Mouse (Mus musculus) heart, adult 11 months (tissue): Measurements from ENCODE around the gene Klhl30.

Experiments
- DNase-seq: peaks from one replicate; pipeline ENCODE4 v3.0.0; 2022

Gene Klhl30

DNA sequence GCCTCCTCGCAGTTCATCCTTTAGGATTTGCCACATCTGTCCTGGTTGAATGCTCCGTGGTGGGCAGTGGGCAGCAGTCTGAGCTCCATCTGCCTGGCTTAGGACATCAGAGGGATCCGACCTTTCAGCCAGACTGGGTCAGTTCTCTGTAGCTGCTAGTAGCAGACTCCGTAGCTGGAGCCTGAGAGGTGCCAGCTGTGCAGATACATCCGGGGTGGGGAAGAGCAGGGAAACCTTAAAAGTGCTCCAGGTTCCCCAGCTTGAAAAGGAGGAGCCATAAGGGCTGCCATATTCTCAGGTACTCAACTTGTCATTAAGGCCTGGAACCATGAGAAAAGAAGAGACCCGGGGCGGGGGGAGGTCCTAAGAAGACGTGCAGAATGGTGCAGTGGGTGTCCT, 15.0 kb downstream of the Klhl30 start:
- no peak for DNase-seq

DNA sequence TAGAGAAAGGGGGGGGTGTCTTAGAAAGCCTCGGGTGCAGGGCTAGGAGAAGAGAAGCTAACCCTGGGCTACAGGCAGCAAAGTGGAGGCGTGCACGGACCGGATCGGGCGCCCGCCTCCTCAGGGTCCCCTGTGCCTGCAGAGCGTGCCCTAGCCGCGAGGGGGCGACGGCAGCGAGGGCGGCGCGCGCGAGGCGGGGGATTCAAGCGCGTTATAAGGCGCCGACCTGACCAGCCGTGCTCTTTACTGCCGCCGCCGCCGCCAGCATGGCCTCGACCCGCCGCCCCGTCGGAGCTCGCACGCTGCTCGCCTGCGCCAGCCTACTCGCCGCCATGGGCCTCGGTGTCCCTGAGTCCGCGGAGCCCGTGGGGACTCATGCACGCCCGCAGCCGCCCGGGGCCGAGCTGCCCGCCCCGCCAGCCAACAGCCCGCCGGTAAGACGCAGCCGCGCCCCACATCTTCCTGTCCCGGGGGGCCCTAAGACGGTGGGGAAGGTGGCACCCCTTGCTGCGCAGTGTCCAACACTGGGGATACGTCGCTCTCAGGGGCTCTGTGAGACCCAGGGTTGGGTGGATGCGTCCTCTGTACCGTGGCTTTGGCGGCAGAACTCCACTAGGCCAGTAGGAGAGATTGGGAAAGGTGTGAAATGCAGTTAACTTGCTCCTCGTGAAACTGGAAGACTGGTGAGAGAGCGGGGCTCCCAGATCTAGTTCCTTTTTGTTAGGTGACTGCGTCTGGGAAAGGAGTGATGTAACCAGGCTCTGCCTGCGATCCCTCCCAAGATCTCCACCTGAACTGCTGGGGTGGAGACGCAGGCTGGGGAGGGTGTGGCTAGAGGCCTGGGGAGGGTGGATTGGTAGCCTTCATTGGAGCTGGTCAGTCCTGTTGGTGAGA, 15.6 kb downstream of the Klhl30 start, which contains the start of gene Erfe:
TSS of gene Erfe (plus strand) at position 216 of the 894 bp plus-strand sequence.
- peak; percentile 96 for DNase-seq

DNA sequence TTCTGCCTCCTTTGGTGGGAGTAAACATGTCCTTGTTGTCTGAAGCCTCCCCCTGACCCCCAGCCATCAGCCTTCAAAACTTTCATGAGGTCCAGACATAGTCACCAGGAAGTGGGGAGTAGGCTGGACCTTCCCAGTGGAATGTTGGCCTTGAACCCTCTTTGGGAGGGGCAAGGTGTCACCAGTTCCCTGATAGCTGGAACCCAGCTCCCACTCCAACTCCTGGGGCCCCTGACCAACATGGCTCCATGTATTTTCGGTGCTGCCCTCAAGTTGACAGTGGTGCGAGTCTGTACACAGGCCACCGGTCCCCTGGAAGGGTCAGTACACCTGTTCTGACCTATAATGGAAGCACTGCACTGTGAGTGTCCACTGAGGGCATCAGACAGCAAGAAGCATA, 16.5 kb downstream of the Klhl30 start:
- DNase-seq, result no peak

DNA sequence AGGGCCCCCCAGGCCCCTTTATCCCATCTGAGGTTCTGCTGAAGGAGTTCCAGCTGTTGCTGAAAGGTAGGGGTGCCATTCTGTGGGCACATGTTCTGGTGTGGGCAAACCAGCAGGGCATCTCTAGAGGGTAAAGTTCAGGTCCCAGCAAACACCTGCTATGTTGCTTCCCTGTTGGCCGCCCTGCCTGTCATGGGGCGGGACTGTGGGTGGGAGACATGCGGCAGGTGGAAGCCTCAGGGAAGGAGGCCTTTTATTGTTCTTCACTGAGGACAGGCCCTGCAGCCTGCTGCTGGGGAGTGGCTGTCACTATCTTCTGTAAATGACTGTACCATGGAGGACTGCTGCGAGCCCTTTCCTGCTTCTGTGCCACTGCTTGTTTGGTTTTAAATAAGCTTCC, 18.6 kb downstream of the Klhl30 start:
- no peak for DNase-seq

DNA sequence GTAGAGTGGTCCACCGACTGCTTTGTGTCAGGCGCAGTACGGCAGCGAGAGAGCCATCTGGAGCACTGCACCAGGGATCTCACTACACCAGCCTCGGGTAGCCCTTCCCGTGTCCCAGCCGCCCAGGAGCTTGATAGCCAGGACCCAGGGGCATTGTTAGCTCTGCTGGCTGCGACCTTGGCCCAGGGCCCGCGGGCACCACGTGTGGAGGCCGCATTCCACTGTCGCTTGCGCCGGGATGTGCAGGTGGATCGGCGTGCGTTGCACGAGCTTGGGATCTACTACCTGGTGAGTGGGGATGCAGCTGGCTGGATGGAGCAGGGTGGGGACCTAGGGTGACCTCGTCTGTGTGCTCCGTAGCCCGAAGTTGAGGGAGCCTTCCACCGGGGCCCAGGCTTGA, 19.2 kb downstream of the Klhl30 start:
- no peak for DNase-seq

DNA sequence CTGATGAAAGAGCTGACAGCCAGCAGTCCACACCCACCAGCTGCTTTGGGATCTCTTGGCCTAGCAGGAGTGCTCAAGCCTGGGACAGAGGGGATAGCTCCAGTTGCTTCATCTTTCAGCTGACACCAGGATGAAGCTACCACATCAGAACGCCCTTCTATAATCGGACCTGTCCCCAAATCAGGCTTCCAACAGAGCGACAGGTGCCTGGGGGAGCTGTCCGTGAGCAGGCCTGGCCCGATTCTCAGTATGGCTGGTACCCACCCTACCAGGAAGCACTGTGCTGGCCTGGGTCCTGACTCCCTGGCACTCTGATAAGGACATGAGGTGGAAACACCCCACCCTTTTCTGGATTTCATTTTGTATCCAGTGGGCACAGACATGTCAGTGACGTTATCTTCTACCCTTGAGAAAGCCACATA, 22.6 kb downstream of the Klhl30 start:
- peak; percentile 89 for DNase-seq

DNA sequence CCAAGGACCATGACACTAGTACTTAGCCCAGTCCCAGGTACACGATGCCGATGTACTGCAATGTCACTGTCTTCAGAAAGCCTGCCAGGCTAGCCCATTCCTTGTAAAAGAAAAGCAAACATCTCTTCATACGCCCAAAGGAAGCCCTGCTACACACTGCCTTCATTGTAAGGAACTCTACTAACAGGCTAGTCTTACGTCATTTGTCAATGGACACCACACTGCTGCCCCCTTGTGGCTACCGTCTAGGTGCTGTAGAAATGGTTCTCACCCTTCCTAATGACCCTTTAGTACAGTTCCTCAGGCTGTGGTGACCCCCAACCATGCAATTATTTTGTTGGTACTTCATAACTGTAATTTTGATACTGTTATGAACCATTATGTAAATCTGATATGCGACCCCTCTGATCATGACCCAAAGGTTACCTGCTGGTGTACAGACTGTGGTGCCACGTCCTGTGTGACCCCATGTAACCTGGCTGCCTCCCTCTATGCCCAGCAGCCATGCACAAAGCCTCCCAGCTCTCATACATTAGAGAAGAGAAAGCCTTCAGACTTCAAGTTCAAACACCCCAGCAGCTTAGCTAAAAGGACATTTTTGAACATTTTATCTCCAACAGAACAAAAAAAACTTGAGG, 29.8 kb downstream of the Klhl30 start:
- no peak for DNase-seq

DNA sequence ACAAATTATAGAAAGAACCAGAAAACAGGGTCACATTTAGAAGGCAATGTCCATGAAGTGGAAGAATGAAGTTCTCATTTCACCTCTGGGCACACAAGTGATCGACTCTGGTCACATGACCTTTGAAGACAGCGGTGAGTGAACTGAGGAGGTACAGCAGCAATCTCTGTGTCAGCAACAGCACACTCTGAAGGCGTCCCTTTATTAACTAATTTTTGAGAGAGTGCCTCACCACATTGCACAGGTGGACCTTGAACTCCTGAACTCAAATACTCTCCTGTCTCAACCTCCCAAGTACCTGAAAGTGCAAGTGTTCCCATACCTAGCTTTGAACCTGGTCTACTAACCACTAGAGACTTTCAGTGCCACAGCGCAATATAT, 30.3 kb downstream of the Klhl30 start:
- no peak for DNase-seq

DNA sequence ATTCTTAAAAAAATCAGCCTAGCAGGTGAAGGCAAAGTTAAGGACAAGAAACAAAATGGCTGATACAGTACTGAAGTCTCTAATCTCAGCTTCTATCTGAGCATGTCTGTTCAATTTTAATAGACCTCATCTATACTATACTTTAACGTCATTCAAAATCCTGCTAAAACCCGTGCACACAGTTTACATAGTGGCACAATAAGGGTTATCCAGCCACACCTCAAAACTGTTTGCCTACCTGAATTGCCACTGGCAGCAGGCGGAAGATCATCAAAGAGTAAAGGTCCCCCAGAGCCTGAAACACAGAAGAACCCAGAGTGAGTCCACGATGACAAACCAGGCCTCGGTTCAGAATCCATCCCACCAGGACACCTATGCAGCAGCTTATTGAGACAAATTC, 39.6 kb downstream of the Klhl30 start:
- no peak for DNase-seq

DNA sequence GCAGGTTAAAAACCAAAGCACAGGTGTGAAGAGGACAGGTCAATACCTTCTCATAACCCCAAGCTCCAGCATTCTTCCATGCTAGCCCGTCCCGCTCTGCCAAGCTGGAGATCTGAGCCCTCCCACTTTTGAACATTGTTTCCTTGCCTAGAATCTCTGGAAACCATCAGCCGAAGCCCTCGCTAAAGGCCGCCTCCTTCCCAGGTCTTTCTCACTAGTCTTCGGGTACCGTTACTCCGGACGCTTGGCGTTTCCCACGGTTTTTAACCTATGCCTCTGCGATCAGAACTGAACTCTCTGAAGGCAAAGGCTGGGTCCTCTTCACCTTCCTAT, 47.1 kb downstream of the Klhl30 start:
- DNase-seq, result peak; percentile 90

DNA sequence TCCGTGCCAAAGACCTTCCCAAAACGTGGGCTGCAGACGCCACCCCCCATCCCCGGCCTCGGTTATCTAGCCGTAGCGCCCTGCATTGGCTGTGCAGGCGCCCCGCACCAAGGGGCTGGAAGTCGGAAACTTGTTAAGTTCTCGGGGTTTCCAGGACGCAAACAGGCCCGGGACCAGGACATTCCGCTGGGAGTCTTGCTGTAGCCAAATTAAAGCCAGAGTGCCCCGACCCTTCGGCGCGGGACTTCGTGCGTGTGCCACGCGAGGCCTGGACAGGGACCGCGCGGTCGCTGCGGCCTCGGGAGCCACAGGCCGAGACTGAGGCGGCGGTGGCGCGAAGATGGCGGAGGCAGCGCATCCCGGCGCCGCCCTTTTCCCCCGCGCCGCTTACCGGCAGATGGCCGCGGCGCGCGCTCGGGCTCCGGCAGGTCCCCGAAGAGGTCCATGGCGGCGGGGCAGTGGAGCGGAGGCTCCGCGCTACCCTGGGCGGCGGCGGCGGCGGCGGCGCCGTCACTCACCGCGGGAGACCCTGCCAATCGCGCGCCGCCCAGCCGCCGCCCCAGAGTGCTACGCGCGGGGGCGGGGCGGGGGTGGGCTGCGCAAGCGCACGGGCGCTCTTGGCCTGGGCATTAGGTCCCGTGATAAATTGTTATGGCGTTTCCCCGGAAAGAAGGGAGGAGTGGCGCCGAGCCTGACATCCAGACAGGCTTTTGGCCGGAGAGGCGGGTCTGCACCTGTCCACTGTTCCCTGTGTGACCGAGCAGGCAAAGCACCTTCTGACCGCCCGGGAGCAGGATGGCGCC, 47.6 kb downstream of the Klhl30 start, which contains the start of gene Ilkap:
TSS of gene Ilkap (minus strand) at position 556 of the 803 bp plus-strand sequence.
- peak; percentile 99 for DNase-seq

DNA sequence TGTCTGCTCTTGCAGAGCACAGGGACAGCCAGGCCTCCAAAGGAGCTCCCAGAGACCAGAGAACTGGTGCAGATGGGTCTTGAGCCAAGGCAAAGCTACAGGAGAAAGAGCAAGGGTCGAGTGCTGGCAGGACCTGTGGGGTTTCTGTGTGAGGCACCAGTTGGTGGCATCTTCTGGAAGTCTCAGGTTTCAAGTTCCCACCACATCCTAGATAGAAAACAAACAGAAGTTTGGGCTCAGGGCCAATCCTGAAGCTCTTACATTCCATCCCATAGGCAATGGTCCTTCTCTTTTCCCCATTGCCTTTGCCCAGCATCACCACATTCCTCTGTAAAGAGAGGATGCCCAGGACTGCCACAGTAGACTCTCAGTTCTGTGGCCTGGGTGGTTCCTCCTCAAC, 54.2 kb downstream of the Klhl30 start:
- no peak for DNase-seq

DNA sequence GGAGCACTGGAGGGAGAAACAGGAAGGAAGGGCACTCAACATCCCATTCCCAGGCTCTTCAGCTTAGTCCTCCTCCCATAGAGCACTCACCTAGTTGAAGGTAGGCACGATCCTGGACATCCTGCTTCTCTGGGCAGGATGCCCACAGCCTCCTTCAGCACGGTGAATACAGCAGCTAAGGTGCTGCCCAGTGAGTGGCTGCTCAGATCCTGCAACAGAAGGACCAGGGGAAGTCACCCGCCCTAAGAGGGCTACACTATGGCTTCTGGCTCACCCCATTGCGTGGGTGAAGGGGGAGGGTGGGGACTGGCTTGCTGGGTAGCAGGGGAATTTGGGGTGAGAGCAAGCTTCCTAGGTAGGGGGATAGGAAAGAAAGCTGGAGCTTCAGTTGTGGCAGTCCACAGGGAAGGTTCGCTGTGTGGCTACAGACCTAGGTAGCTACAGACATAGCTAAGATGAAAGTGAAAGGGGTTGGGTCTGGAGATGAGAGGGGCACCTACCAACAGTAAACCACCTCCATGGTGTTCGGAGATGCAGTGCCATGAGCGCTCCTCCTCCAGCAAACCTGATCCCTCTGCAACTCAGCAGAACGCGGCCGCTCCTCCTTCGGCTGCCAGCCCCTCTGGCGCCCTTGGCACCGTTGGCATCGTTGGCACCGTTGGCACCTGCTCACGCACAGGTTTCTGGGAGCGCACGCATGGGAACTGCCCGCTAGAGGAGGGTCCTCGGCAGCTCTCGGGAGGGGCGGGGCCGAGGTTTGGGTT, 54.8 kb downstream of the Klhl30 start:
- no peak for DNase-seq

DNA sequence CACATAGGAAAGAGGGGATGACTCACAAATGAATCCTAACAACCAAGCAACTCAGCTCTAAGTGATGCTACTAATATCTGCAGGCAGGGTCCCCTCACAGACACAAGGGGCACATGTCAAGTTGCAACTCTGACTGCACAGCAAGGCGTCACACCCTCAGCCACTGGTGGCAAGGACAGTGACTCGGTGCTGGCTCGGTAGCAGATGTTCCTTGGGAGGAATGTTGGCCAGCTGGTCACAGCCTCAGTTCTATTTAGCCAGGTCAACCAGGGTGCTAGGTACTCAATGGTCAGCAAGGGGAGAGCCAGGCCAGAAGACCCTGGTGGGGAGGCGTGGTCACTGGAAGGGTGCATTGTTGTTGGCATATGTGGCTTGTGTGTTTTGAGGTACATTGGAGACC, 57.0 kb downstream of the Klhl30 start:
- no peak for DNase-seq

DNA sequence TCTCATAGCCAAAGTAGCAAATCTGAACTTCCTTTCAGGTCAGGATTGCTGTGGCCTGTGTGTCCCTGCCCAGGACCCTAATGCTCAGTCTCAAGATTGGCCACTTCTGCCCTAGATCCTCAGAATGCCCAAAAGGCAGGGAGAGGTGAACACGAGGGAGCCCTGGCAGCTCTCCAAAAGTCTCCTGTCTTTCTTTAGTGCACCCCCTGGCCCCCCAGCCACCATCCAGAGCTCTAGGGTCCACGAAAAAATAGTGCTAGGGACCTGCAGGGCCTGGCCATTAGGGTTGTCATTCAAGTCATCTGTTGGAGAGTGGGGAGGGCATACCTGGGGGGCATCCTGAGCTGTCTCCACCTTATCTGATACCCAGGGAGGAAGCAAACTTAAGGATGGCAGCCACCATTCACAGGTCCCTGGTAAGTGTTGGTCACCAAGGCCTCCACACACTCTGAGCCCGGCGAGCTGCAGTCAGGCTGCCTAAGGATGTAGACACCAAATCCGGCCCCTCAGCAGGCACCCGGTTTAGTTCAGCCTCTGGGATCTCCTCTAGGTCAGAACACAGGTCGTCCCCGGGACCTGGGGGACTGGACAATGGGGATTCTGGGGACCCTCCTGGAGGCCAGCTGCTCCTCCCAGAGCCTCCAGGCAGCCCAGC, 60.9 kb downstream of the Klhl30 start:
- DNase-seq, result no peak
